Mouse (Mus musculus) spleen, adult 12 weeks (tissue): ENCODE data around the gene Ddx42.

ENCODE experiments used
- DNase-seq: peaks from one replicate; pipeline ENCODE4 v3.0.0; 2022; ENCODE audit warnings: low spot score

The Ddx42 gene

GRCm38 (mm10) chr11:106268326-106269059 lies 51.8 kb downstream of the Ddx42 start:
- no peak for DNase-seq

DNA sequence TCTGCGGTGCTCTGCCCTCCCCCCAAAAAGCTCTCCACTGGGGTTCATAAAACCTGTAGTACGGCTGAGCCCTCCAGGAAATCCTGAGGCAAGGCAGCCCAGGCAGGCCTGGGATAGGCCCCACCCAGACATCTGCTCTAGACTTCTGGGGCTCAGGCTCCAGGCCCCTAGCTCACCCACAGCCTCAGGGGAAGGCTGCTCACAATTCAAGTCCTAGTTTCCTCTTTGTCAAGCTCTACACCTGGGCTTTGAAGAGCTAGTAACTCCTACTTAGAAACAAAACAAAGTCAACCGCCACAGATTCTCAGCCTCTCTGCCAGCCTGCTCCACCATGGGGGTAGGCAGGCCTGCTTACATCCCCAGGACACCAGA lies 52.3 kb downstream of the Ddx42 start:
- no peak for DNase-seq

- no peak for DNase-seq
These were observed 54.5 kb downstream of the Ddx42 start for GRCm38 (mm10) chr11:106271131-106271793.

DNA sequence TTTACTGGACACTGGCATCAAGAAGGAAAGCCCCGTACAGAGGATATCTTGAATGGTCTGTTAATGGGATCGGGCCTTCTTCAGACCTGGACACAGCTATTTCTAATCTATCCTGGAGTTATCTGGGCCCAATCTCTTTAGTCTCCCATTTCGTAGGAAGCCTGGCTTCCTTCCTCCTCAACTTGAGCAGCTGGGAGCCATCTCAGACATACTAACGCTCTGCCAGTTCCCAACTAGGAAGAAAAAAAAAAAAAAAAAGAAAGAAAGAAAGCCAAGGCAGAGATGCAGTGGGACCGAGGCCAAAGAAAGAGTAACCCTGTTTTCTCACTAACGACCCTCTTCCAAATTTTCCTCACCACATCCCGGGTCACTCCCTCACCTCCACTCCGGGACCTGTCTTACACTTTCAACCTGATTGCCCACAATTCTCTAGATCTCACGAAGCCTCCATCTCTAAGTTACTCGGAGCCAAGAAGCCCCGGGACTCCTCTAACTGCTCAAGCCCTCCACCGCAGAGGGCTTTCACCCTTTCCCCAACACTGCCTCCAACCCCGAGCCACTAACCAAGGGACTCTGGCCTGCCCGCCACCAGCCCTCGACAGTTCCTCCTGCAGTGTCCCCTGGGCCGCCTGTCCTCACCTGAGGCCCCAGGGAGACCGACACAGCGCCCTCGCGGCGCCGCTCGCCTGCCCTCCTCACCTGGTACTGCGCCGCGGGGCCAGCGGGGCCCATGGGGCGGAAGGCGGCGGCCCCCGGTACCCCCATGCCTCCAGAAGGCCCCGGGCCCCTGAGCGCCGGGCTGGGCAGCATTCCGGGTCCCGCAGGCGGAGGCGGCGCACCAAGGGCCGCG lies 55.3 kb downstream of the Ddx42 start:
- DNase-seq, result no peak

- DNase-seq, result peak; percentile 99
These were observed 56.1 kb downstream of the Ddx42 start, which contains the start of gene Smarcd2 for GRCm38 (mm10) chr11:106272644-106273310. TSS of gene Smarcd2 (minus strand) at chr11:106272972.

- DNase-seq, result no peak
These were observed 56.6 kb downstream of the Ddx42 start for GRCm38 (mm10) chr11:106273311-106273684.

GRCm38 (mm10) chr11:106273811-106274210 lies 57.1 kb downstream of the Ddx42 start:
- no peak for DNase-seq

- no peak for DNase-seq
These were observed 57.6 kb downstream of the Ddx42 start for GRCm38 (mm10) chr11:106274374-106274773.

DNA sequence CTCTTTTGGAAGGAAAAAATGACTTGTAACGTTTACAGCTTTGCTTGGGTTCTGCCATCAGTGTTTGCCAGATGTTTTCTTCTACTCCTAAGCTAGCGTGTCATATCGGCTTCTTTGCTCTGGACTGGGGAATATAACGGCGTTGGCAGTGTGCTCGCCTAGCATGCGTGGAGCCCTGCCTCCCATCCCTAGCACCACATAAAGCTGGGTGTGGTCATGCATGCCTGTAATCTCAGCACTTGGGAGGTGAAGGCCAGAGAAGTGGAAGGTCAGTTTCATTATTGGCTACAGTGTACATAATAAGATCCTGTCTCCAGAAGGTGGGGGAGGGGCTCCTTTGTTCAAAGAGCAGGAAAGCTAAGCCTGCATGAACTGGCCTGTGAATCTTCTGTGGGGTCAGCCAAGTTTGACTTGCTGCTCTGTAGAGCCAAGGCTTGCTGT lies 58.3 kb downstream of the Ddx42 start:
- DNase-seq, result no peak

DNA sequence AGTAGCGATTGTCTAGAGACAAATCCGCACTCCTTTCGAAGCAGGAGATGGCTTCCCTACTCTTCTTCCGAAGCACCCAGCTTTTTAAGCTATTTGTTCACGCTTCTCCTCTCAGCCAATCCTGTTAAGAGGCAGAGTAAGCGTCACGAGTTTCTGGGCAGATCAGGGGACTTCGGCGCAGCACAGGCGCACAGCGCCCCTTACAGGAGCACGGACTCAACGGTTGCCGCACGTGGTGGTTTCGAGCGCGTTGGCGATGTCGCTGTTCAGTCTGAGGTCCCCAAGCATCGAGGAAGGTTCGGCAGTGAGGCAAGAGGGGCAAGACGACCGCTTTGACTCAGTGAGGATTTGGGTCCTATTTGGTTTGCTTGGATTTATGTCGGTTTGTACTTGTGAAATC lies 59.7 kb downstream of the Ddx42 start, which contains the start of gene Tcam1:
Gene Tcam1, plus strand, starts transcription at position 219 of the 400 bp plus-strand sequence.
- DNase-seq, result peak; percentile 90

- no peak for DNase-seq
These were observed 65.7 kb downstream of the Ddx42 start for GRCm38 (mm10) chr11:106282452-106282851.

DNA sequence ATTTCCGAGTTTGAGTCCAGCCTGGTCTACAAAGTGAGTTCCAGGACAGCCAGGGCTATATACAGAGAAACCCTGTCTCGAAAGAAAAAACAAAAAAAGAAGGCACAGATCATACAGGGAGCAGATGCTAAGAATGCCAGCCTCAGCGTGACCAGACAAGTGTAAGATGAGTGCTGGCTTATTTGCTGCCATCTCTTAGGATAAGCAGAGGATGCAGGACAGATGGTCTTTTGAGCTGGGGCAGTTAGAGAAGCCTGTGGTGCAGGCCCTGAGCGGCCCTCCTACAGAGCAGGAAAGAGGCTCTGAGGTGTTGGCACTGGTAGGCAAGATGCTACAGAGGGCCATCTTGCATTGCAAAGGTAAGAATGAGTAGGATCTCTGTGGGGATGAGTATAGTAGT lies 66.6 kb downstream of the Ddx42 start:
- no peak for DNase-seq

DNA sequence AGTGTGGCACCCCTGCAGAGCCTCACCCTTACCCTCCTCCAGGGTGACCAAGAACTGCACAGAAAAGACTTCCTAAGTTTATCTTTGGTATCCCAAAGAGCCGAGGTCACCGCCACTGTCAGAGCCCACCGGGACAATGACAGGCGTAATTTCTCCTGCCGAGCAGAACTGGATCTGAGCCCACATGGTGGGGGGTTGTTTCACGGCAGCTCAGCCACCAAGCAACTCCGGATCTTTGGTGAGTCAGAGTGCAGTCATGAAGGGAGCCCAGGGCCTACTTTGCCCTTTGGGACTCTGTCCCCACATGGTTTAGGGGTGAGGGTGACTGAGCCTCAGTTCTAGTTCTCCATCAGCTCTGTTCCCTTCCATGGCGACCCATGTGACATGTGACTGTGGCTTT lies 67.4 kb downstream of the Ddx42 start:
- no peak for DNase-seq

GRCm38 (mm10) chr11:106286206-106286605 lies 69.5 kb downstream of the Ddx42 start:
- no peak for DNase-seq

DNA sequence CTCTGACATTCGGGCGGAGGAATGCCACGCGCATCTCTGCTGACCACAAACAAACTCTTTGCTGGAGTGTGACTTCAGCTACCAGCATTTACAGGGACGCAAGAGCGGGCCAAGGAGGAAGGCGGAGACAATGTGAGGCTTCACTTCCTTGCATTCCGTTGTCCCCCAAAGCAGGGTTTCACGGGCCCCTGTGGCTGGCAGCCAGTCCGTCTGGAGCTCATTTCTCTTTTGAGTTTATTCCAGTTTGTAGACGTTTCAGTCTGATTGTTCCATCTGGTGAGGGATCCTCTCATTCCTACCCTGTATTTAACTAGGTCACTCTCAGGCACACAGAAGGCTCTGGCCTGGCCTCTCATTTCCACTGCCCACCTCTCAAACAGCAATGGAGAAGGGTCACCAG lies 70.3 kb downstream of the Ddx42 start:
- DNase-seq, result no peak

DNA sequence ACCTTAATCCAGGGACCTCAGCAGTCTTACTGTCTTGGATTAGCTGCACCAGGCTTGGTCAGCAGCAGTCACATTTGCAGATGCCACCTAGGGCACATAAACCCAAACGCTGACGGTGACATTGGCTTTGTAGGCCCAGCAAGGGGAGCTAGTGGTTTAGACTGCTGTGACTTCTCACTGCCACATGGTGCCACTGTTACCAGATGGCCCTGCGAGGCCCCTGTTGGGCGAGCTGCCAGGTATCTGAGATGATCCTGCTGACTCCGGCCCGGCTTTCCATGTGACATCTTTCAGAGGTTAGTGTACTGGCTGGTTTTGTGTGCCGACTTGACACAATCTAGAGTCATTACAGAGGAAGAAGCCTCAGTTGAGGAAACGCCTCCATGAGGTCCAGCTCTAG lies 72.6 kb downstream of the Ddx42 start:
- no peak for DNase-seq

GRCm38 (mm10) chr11:106290376-106290775 lies 73.7 kb downstream of the Ddx42 start:
- DNase-seq, result no peak

- DNase-seq, result no peak
These were observed 75.1 kb downstream of the Ddx42 start for GRCm38 (mm10) chr11:106291861-106292260.
